Mouse (Mus musculus): Measurements from ENCODE around the gene Rnf167.

DNA sequence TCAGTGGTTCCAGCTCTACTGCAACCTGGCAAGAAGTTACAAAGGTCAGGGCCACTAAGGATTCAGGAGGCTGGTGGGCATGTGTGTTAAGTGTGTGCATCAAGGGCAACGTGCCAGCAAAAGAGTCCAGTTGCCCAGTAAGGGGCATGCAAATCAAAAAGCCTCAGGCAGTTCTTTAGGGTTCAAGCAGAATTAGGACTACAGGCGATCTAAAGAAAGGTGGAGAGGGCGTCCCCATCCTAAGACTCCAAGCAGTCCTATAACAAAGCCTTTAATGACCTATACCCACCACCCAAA lies 828 bp upstream of the Rnf167 start:
- TF ChIP-seq USF1 (IDR thresholded peaks at IDR 0.05; ENCODE audit: low read depth), result no peak
- no peak for TF ChIP-seq E2F4 (IDR thresholded peaks at IDR 0.05; ENCODE audit: insufficient read depth)
- no peak for TF ChIP-seq MYOD1 (IDR thresholded peaks at IDR 0.05; ENCODE audit: control insufficient read depth in 1 of 3, insufficient read length in 2 of 3, low read depth in 2 of 3)
- TF ChIP-seq MAX (IDR thresholded peaks at IDR 0.05; ENCODE audit: low read depth), result no peak
- no peak for TF ChIP-seq POLR2A (IDR thresholded peaks at IDR 0.05; ENCODE audit: insufficient read length, low read depth)
- no peak for TF ChIP-seq TCF12 (IDR thresholded peaks at IDR 0.05; ENCODE audit: insufficient read depth, poor library complexity, severe bottlenecking)
- TF ChIP-seq SRF (IDR thresholded peaks at IDR 0.05; ENCODE audit: control insufficient read depth, insufficient read length, low read depth), result no peak
- no peak for TF ChIP-seq POLR2AphosphoS2 (IDR thresholded peaks at IDR 0.05; ENCODE audit: insufficient read length, low read depth)
- TF ChIP-seq CEBPB (IDR thresholded peaks at IDR 0.05; ENCODE audit: insufficient read depth, poor library complexity, severe bottlenecking), result no peak
- no peak for TF ChIP-seq MYOG (IDR thresholded peaks at IDR 0.05; ENCODE audit: control insufficient read depth in 1 of 3, insufficient read depth in 1 of 3, insufficient read length in 2 of 3, low read depth in 2 of 3)
- no peak for TF ChIP-seq REST (IDR thresholded peaks at IDR 0.05; ENCODE audit: insufficient read depth, insufficient read length)

Measured in myocyte (in vitro differentiated cells).